Mouse (Mus musculus) liver, embryonic 15.5 days (tissue): Measurements from ENCODE around the gene Tulp1. TPM values are rescaled to one million over a fixed set of nuclear protein-coding genes. Genes with fewer than 3 reads are reported as not detected.
A peak's percentile ranks its signal among the peaks of the same experiment; 100 is the strongest.
"Not testable (repeated sequence)": the region's sequence is repeated elsewhere in the genome, so short reads cannot be mapped to it uniquely, and the experiment has no call there.

Experiments
- ATAC-seq: fragments of 200-750 bp; cut with Nextera tagmentation; 2 replicates; pipeline ENCODE4 v1.8.0; 2017; ENCODE audit warnings: moderate number of reproducible peaks, mild to moderate bottlenecking, moderate library complexity; ENCODE audit not compliant: insufficient read depth
- H3K27ac ChIP-seq: fragments of 300-500 bp; sonication (generic); replicated peaks from 2 replicates; pipeline ENCODE4 v1.5.1; 2015; ENCODE audit warnings: mild to moderate bottlenecking, inconsistent platforms
- H3K27me3 ChIP-seq: fragments of 300-500 bp; sonication (generic); 2 replicates; pipeline ENCODE4 v1.6.1; 2015; ENCODE audit warnings: mild to moderate bottlenecking, inconsistent platforms
- H3K36me3 ChIP-seq: fragments of 300-500 bp; sonication (generic); replicated peaks from 2 replicates; pipeline ENCODE4 v1.6.1; 2015; ENCODE audit warnings: moderate library complexity, mild to moderate bottlenecking, inconsistent platforms
- H3K4me1 ChIP-seq: fragments of 300-500 bp; sonication (generic); replicated peaks from 2 replicates; pipeline ENCODE4 v1.6.1; 2015; ENCODE audit warnings: inconsistent platforms
- H3K4me2 ChIP-seq: fragments of 300-500 bp; sonication (generic); 2 replicates; pipeline ENCODE4 v1.6.1; 2015; ENCODE audit warnings: moderate library complexity, mild to moderate bottlenecking, inconsistent platforms
- H3K4me3 ChIP-seq: fragments of 300-500 bp; sonication (generic); replicated peaks from 2 replicates; pipeline ENCODE4 v1.5.1; 2015; ENCODE audit warnings: mild to moderate bottlenecking, inconsistent platforms
- H3K9ac ChIP-seq: fragments of 300-500 bp; sonication (generic); 2 replicates; pipeline ENCODE4 v1.6.1; 2015; ENCODE audit warnings: moderate library complexity, mild to moderate bottlenecking, inconsistent platforms
- H3K9me3 ChIP-seq: fragments of 300-500 bp; sonication (generic); replicated peaks from 2 replicates; pipeline ENCODE4 v1.6.1; 2016; ENCODE audit warnings: inconsistent platforms
- WGBS: fragments of 180-500 bp; shearing (Covaris S2); methylation state at CpG from one replicate; pipeline ENCODE4 v1.1.7; 2015; ENCODE audit warnings: mixed read lengths; ENCODE audit not compliant: insufficient replicate concordance; 5-methylcytosine and 5-hydroxymethylcytosine counted together
- polyA plus RNA-seq: library from polyadenylated mRNA; unstranded; fragments of >200 nt; fragmentation: Nextera tagmentation; extraction: Ambion mirVana; gene quantifications from 2 replicates; pipeline ENCODE4 v1.2.1, GENCODE M21; 2015

Gene Tulp1
- polyA plus RNA-seq, 1 experiment from 2014 or later = 0.14 TPM

DNA sequence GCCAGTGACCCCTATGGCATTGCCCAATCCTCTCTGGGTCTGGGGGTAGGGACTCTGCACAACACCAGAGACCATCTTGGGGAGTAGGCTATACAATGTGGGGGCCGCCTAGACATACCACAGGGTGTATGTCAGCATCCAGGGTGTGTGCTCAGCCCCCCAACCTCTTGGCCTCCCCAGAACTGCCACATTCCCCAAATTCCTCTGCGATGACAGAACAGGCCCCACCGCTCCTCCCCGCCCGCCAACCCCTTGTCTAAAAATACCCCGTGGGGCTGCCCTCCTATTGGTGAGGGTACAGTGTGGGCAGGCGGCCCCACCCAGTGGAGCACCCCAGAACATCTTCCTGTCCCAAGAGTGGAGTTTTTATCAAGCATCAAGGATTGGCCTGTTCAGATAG lies 24.4 kb downstream of the Tulp1 start:
- ATAC-seq = no peak
- Histone ChIP-seq H3K4me1 (peaks cover 22% of the 10 kb centered on the region), H3K9me3 (no peaks in the 10 kb centered on the region), H3K9ac (no peak overlapping the region), H3K4me2 (peak overlapping the region; percentile 55), H3K36me3 (0 out of 2 replicates have a peak, but pooled peaks cover 7% of the 10 kb centered on the region), H3K27ac (no peak overlapping the region), H3K27me3 (peaks cover 27% of the 10 kb centered on the region), H3K4me3 (no peak overlapping the region)
- 54% methylated on average over 7 of the region's 7 CpGs for WGBS

DNA sequence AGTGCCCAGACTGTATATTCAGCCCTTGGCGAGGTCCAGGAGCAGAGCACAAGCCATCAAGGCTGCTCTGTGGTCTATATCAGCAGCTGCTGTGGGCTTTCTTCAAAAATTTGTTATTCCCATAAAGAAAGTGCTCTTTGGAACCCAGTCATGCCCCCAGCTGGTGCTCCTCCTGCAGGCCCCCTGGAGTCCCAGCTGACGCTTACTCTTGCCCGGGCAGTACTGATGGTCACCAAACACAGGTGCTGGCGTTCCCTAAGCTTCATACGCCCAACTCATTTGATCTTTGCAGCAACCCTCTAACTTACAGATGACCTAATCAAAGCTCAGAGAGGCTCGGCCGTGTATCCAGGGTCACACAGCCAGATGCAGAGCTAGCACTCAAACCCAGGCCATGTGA lies 27.5 kb downstream of the Tulp1 start:
- Histone ChIP-seq H3K36me3 (0 out of 2 replicates have a peak, but pooled peaks cover 7% of the 10 kb centered on the region), H3K4me1 (peaks cover 24% of the 10 kb centered on the region), H3K9ac (no peak overlapping the region), H3K4me3 (no peak overlapping the region), H3K4me2 (no peak overlapping the region), H3K27ac (no peak overlapping the region), H3K27me3 (peaks cover 16% of the 10 kb centered on the region), H3K9me3 (no peaks in the 10 kb centered on the region)
- ATAC-seq = no peak
- WGBS = 70% methylated on average over 7 of the region's 7 CpGs

DNA sequence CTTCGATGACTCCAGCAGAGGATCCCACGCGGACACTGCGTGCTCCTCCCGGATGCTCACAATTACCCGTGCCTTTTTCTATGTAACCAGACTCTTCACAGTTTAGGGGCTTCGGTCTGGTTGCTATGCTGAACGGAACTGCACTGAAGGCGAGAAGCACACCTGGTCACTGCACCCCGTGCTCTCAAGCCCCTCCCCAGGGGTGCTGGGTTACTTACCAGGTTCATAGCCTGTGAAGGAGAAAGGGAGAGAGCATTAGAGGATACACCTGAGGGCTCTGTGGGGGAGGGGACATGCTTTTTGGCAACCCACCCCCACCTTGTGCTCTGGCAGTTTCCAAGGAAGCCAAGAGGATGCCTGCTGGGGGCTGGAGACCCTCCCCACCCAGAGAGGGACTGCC lies 29.8 kb downstream of the Tulp1 start:
- Histone ChIP-seq H3K9me3 (no peaks in the 10 kb centered on the region), H3K4me2 (no peak overlapping the region), H3K4me1 (peaks cover 18% of the 10 kb centered on the region), H3K9ac (no peak overlapping the region), H3K36me3 (peaks cover 22% of the 10 kb centered on the region), H3K4me3 (no peak overlapping the region), H3K27ac (no peak overlapping the region), H3K27me3 (peaks cover 12% of the 10 kb centered on the region)
- no peak for ATAC-seq
- 60% methylated on average over 10 of the region's 10 CpGs for WGBS

DNA sequence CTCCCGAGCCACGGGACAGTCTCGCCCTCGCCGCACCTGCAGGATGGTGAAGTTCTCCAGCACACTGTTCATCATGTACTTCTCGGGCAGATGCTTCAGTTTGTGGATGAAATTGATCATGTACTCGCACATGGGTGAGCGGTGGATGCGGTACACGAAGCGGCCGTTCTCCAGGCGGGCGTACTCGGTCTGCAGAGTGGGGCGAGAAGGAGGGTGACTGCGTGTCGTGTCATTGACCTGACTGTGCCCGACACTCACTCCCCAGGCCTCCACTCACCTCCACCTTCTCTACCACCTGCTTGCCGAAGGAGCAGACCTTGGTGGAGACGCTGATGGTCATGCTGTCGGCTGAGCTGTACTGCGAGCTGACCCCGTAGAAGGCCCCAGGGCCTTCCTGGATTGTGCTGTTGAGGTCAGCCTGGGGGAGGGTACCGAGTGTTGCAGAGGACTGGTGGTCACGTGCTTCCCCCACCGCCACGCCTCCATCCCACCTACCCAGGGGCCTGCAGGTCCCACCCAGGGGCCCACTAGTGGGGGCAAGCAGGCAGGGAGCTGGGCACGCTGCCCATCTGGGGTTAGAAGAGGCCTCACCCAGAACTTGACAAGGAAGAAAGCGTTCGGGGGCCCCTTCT lies 32.0 kb downstream of the Tulp1 start:
- ATAC-seq = no peak
- Histone ChIP-seq H3K4me2 (no peak overlapping the region), H3K9ac (no peak overlapping the region), H3K4me1 (peaks cover 37% of the 10 kb centered on the region), H3K27ac (no peak overlapping the region), H3K27me3 (peaks cover 12% of the 10 kb centered on the region), H3K9me3 (no peaks in the 10 kb centered on the region), H3K36me3 (peaks cover 27% of the 10 kb centered on the region), H3K4me3 (no peak overlapping the region)
- 31% methylated on average over 31 of the region's 31 CpGs for WGBS

DNA sequence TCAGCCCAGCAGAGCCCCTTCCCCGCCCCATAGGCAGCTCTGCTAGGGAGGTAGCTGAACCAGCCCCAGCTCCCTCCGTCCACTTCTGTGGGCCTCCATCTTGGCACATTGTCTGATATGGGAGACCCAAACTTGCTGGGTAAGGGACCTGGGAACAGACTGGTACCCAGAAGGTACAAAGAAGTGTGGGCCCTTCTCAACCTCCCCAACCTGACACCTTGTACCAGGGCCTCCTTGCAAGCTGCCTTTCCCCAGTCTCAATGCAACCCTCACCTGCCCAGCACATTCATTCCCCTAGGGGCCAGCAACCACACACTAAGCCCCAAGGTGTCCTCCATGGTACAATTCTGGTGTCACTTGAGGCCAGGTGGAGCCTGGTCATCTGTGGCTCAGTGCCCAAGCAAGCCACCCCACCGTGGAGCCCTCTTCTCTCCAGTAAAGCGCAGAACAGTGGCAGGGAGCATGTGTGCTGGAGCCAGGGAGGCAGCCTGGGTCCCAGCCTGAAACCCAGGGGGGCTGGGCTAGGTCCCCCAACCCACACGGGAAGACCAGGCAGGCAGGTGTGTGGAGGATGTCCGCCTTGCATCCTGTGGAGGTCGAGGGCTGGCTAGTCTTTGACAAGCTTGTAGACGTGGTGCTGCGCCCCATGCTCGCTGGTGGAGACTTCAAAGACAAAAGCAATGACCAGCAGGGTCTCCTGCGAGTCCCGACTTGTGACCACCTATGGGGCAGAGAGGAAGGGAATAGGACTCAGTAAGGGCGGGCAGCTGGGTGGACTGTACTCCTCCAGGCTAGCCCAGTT lies 32.7 kb downstream of the Tulp1 start:
- no peak overlapping the region for H3K4me2 ChIP-seq
- H3K27ac ChIP-seq = no peak overlapping the region
- WGBS = 30% methylated on average over 13 of the region's 13 CpGs
- H3K9me3 ChIP-seq = no peaks in the 10 kb centered on the region
- peaks cover 43% of the 10 kb centered on the region for H3K4me1 ChIP-seq
- no peak overlapping the region for H3K4me3 ChIP-seq
- H3K9ac ChIP-seq = no peak overlapping the region
- peaks cover 27% of the 10 kb centered on the region for H3K36me3 ChIP-seq
- ATAC-seq = no peak
- peaks cover 12% of the 10 kb centered on the region for H3K27me3 ChIP-seq

DNA sequence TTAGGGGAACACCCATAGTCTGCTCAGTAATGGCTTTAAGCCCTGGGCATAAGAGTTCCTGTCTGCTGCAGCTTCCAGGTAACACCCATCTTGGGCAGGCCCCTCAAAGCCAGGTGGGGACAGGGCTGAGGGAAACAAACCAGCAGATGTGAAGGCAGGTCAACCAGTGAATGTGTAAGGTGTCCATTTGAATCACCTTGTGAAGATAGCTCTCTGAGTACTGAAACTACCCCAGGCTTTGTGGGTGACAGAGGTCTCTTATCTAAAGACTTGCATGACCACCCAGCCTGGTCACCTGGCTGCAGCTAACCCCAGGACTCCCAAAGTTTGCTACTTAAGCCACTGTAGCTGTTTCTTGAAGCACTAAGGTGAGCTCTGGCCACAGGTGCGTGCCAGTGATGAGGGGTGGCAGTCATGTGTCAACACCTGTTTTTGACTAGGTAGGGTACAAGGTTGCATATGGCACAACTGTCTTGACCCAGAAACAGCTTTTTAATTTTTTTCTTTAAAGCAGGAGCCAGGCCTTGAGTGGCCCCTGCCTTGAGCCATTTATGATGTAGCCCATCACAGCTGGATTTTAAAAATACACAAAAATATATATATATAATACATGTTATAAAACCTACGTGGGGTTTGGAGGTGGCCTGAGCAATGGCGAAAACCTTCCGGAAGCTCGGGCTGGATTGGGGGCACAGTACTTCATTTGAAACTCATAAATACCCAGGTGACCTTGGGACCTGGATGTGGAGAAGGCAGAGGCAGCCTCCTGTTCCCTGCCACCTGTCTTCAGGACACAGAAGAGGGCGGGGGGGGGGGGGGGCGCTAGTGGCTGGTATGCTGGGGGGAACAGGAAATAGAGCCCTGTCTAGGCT lies 33.5 kb downstream of the Tulp1 start:
- H3K4me3 ChIP-seq = no peak overlapping the region
- peaks cover 27% of the 10 kb centered on the region for H3K36me3 ChIP-seq
- no peaks in the 10 kb centered on the region for H3K9me3 ChIP-seq
- H3K27me3 ChIP-seq = peaks cover 12% of the 10 kb centered on the region
- H3K4me2 ChIP-seq = no peak overlapping the region
- no peak overlapping the region for H3K9ac ChIP-seq
- peaks cover 43% of the 10 kb centered on the region for H3K4me1 ChIP-seq
- WGBS = 29% methylated on average over 7 of the region's 7 CpGs
- H3K27ac ChIP-seq = no peak overlapping the region
- no peak for ATAC-seq

DNA sequence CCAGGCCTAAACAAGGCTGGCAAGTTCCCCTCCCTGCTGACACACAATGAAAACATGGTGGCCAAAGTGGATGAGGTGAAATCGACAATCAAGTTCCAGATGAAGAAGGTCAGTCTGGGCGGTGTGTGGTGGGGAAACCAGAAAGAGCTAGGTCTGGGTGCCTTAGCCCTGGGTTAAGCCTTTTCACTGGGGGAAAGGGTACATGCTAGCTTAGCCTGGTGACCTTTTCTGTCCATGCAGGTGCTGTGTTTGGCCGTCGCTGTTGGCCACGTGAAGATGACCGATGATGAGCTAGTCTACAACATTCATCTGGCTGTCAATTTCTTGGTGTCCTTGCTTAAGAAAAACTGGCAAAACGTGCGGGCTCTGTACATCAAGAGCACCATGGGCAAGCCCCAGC lies 34.4 kb downstream of the Tulp1 start:
- H3K9ac ChIP-seq = 0 out of 2 replicates have a peak overlapping the region, but pooled peaks have one; percentile 96

DNA sequence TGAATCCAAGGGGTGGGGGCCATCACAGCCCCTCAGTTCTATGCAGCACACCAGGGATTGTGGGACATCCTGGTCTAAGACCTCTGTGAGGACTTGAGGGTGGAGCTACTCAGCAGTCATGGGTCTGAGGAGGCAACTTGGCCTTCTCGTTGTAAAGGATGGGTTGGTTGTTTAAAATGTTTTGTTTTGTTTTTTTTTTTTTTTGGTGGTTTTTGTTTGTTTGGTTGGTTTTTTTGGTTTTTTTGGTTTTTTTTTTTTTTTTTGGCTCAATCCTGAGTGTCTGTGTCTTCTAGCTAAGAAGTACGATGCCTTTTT lies 34.8 kb downstream of the Tulp1 start:
- Histone ChIP-seq H3K9ac (peak overlapping the region; percentile 96), H3K27ac (peak overlapping the region; percentile 94), H3K9me3 (no peaks in the 10 kb centered on the region), H3K4me2 (peak overlapping the region; percentile 97), H3K36me3 (peaks cover 32% of the 10 kb centered on the region), H3K27me3 (peaks cover 12% of the 10 kb centered on the region), H3K4me1 (peaks cover 43% of the 10 kb centered on the region), H3K4me3 (peak overlapping the region; percentile 84)
- ATAC-seq = no peak
- 17% methylated on average over 2 of the region's 2 CpGs for WGBS

More for the DNA sequence above, 34.4 kb downstream of the Tulp1 start:
- 64% methylated on average over 8 of the region's 8 CpGs for WGBS
- peaks cover 32% of the 10 kb centered on the region for H3K36me3 ChIP-seq
- H3K27ac ChIP-seq, ATAC-seq, H3K9me3 ChIP-seq: not testable (repeated sequence)
- peaks cover 43% of the 10 kb centered on the region for H3K4me1 ChIP-seq
- H3K27me3 ChIP-seq = peaks cover 12% of the 10 kb centered on the region
- H3K4me3 ChIP-seq = peak overlapping the region; percentile 15; the same call in 1 of the 2 replicates
- H3K4me2 ChIP-seq = peak overlapping the region; percentile 97

DNA sequence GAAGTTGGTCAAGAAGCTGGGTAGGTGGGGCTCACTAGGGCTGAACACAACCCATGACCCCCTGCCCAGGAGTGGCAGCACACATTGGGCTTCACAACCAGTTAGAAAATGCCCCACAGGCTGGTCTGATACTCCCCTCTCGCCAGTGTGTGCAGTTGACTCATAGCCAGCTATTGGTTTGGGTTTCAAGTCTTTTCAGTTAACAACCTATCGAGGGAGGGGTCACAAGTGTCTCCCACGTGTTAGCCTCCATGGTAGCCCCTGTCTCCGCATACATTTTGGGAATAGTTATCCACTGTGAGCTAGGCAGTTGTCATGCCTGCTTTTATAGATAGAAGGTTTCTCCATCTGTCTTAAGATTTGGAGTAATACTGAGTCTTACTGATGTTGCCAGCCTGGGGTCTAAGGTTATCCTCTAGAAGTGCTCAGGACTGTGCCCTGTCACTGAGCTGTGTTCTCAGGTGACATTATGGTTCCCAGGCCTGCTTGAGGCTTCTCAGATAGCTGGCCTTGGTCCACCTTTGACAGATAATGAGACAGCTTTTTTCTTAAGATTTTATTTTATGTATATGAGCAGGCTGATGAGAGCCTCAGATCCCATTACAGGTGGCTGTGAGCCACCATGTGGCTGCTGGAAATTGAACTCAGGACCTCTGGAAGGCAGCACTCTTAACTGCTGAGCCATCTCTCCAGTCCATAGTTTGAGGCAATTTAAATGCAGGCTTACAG lies 35.4 kb downstream of the Tulp1 start:
- Histone ChIP-seq H3K27ac (peak overlapping the region; percentile 94), H3K36me3 (peaks cover 35% of the 10 kb centered on the region), H3K27me3 (peaks cover 12% of the 10 kb centered on the region), H3K4me2 (peak overlapping the region; percentile 97), H3K9me3 (no peaks in the 10 kb centered on the region), H3K9ac (peak overlapping the region; percentile 96), H3K4me1 (peaks cover 43% of the 10 kb centered on the region), H3K4me3 (peak overlapping the region; percentile 84)
- no peak for ATAC-seq
- WGBS = 1% methylated on average over 4 of the region's 4 CpGs

DNA sequence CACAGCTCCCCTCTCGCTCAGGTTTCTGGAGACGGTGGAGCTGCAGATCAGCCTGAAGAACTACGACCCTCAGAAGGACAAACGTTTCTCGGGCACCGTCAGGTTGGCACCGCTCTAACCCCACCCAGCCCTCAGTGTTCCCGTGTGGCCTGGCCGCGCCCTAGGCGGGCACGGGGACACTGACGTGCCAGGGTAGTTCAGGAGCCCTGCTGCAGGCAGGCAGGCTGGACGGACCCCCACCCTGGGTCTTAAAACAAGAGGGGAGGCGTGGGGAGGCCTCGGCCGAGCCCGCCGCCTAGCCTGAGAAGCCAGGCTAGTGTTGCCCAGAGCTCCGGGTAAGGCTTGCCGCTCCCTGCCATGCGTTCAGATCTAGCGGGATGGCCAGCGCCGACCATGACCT lies 36.1 kb downstream of the Tulp1 start:
- peak overlapping the region; percentile 97 for H3K4me2 ChIP-seq
- H3K27ac ChIP-seq = peak overlapping the region; percentile 94
- WGBS = under 1% methylated on average over 25 of the region's 25 CpGs
- H3K27me3 ChIP-seq = peaks cover 12% of the 10 kb centered on the region; the same call in 1 of the 2 replicates
- peaks cover 43% of the 10 kb centered on the region for H3K4me1 ChIP-seq
- peak; percentile 40 for ATAC-seq
- peak overlapping the region; percentile 96 for H3K9ac ChIP-seq
- H3K4me3 ChIP-seq = peak overlapping the region; percentile 84
- H3K36me3 ChIP-seq = peaks cover 42% of the 10 kb centered on the region
- H3K9me3 ChIP-seq = no peaks in the 10 kb centered on the region
